Mouse (Mus musculus): ENCODE data around the gene Fam90a1b.

- TF ChIP-seq POLR2A (IDR thresholded peaks at IDR 0.05; ENCODE audit: insufficient read depth, low read depth, low read length) (no peak), CTCF (IDR thresholded peaks at IDR 0.05) (no peak)
These were observed 548 bp downstream of the Fam90a1b start for GRCm38 (mm10) chrX:94366029-94366428.

All from heart, adult 2 months (tissue).